Mouse (Mus musculus): ENCODE results near the gene Pick1. TPM values are rescaled to one million over a fixed set of nuclear protein-coding genes. Genes with fewer than 3 reads are reported as not detected.

The Pick1 gene
- polyA plus RNA-seq (2012; ENCODE audit: insufficient read depth, low replicate concordance), result 9.5 and 16.0 TPM in 2 replicates

GRCm38 (mm10) chr15:79229058-79229821, at the start of gene Pick1, which contains the start of gene Gm49486:
TSS of gene Pick1 (plus strand) at chr15:79229173.
TSS of gene Gm49486 (plus strand) at chr15:79229391.
- Histone ChIP-seq H3K4me3 (replicated peaks) (peak within 1 kb of the TSS; percentile 97), H3K4me1 (peaks cover 33% of the 10 kb centered on the region), H3K9me3 (0 out of 2 replicates have a peak, but pooled peaks cover 2% of the 10 kb centered on the region), H3K36me3 (replicated peaks; ENCODE audit: low read length) (peaks cover 26% of the 10 kb centered on the region), H3K27me3 (replicated peaks) (peaks cover 3% of the 10 kb centered on the region)
- TF ChIP-seq FLI1 (IDR thresholded peaks at IDR 0.05; ENCODE audit: low read length), result peak; percentile 80; the same call in 1 of the 2 replicates
- no peak for TF ChIP-seq GATA1 (IDR thresholded peaks at IDR 0.05; ENCODE audit: borderline replicate concordance, low read length)

- no peak for TF ChIP-seq FLI1 (IDR thresholded peaks at IDR 0.05; ENCODE audit: low read length)
- no peak for TF ChIP-seq GATA1 (IDR thresholded peaks at IDR 0.05; ENCODE audit: borderline replicate concordance, low read length)
- H3K9me3 ChIP-seq, result 0 out of 2 replicates have a peak, but pooled peaks cover 3% of the 10 kb centered on the region
- H3K4me3 ChIP-seq (replicated peaks), result no peak overlapping the region
- no peaks in the 10 kb centered on the region for H3K36me3 ChIP-seq (replicated peaks; ENCODE audit: low read length)
- no peaks in the 10 kb centered on the region for H3K4me1 ChIP-seq
- H3K27me3 ChIP-seq (replicated peaks), result peaks cover 47% of the 10 kb centered on the region
Measured at GRCm38 (mm10) chr15:79185213-79185612, 43.8 kb upstream of the Pick1 start.

- no peaks in the 10 kb centered on the region for H3K4me1 ChIP-seq
- H3K27me3 ChIP-seq (replicated peaks), result peaks cover 35% of the 10 kb centered on the region
- peaks cover 18% of the 10 kb centered on the region for H3K9me3 ChIP-seq
- no peaks in the 10 kb centered on the region for H3K36me3 ChIP-seq (replicated peaks; ENCODE audit: low read length)
- H3K4me3 ChIP-seq (replicated peaks), result no peak overlapping the region
- TF ChIP-seq FLI1 (IDR thresholded peaks at IDR 0.05; ENCODE audit: low read length) (no peak), GATA1 (IDR thresholded peaks at IDR 0.05; ENCODE audit: borderline replicate concordance, low read length) (no peak)
Measured at GRCm38 (mm10) chr15:79187819-79188218, 41.2 kb upstream of the Pick1 start.

- Histone ChIP-seq H3K27me3 (replicated peaks) (peaks cover 44% of the 10 kb centered on the region), H3K36me3 (replicated peaks; ENCODE audit: low read length) (no peaks in the 10 kb centered on the region), H3K4me1 (peaks cover 11% of the 10 kb centered on the region; the same call in 1 of the 2 replicates), H3K4me3 (replicated peaks) (no peak overlapping the region), H3K9me3 (peaks cover 18% of the 10 kb centered on the region)
- no peak for TF ChIP-seq FLI1 (IDR thresholded peaks at IDR 0.05; ENCODE audit: low read length)
- TF ChIP-seq GATA1 (IDR thresholded peaks at IDR 0.05; ENCODE audit: borderline replicate concordance, low read length), result no peak
Measured at GRCm38 (mm10) chr15:79191426-79191825, 37.5 kb upstream of the Pick1 start.

GRCm38 (mm10) chr15:79192450-79192849, 36.5 kb upstream of the Pick1 start:
- Histone ChIP-seq H3K9me3 (peaks cover 18% of the 10 kb centered on the region), H3K36me3 (replicated peaks; ENCODE audit: low read length) (no peaks in the 10 kb centered on the region), H3K4me1 (peaks cover 11% of the 10 kb centered on the region; the same call in 1 of the 2 replicates), H3K27me3 (replicated peaks) (peaks cover 48% of the 10 kb centered on the region), H3K4me3 (replicated peaks) (no peak overlapping the region)
- TF ChIP-seq GATA1 (IDR thresholded peaks at IDR 0.05; ENCODE audit: borderline replicate concordance, low read length) (no peak), FLI1 (IDR thresholded peaks at IDR 0.05; ENCODE audit: low read length) (no peak)

- H3K9me3 ChIP-seq, result peaks cover 18% of the 10 kb centered on the region
- H3K36me3 ChIP-seq (replicated peaks; ENCODE audit: low read length), result no peaks in the 10 kb centered on the region
- H3K4me3 ChIP-seq (replicated peaks), result no peak overlapping the region
- H3K27me3 ChIP-seq (replicated peaks), result peaks cover 50% of the 10 kb centered on the region
- peaks cover 11% of the 10 kb centered on the region; the same call in 1 of the 2 replicates for H3K4me1 ChIP-seq
- no peak for TF ChIP-seq GATA1 (IDR thresholded peaks at IDR 0.05; ENCODE audit: borderline replicate concordance, low read length)
- no peak for TF ChIP-seq FLI1 (IDR thresholded peaks at IDR 0.05; ENCODE audit: low read length)
Measured at GRCm38 (mm10) chr15:79192885-79193845, 35.8 kb upstream of the Pick1 start.

- Histone ChIP-seq H3K27me3 (replicated peaks) (peaks cover 58% of the 10 kb centered on the region), H3K9me3 (peaks cover 15% of the 10 kb centered on the region), H3K36me3 (replicated peaks; ENCODE audit: low read length) (no peaks in the 10 kb centered on the region), H3K4me1 (peaks cover 17% of the 10 kb centered on the region), H3K4me3 (replicated peaks) (no peak overlapping the region)
- TF ChIP-seq FLI1 (IDR thresholded peaks at IDR 0.05; ENCODE audit: low read length) (no peak), GATA1 (IDR thresholded peaks at IDR 0.05; ENCODE audit: borderline replicate concordance, low read length) (no peak)
Measured at GRCm38 (mm10) chr15:79194048-79194447, 34.9 kb upstream of the Pick1 start.

GRCm38 (mm10) chr15:79194946-79195345, 34.0 kb upstream of the Pick1 start:
- TF ChIP-seq GATA1 (IDR thresholded peaks at IDR 0.05; ENCODE audit: borderline replicate concordance, low read length) (no peak), FLI1 (IDR thresholded peaks at IDR 0.05; ENCODE audit: low read length) (no peak)
- Histone ChIP-seq H3K4me3 (replicated peaks) (no peak overlapping the region), H3K9me3 (peaks cover 15% of the 10 kb centered on the region), H3K27me3 (replicated peaks) (peaks cover 63% of the 10 kb centered on the region), H3K36me3 (replicated peaks; ENCODE audit: low read length) (no peaks in the 10 kb centered on the region), H3K4me1 (peaks cover 19% of the 10 kb centered on the region)

GRCm38 (mm10) chr15:79195492-79195891, 33.5 kb upstream of the Pick1 start:
- H3K27me3 ChIP-seq (replicated peaks), result peaks cover 63% of the 10 kb centered on the region
- no peak for TF ChIP-seq GATA1 (IDR thresholded peaks at IDR 0.05; ENCODE audit: borderline replicate concordance, low read length)
- no peak overlapping the region for H3K4me3 ChIP-seq (replicated peaks)
- H3K36me3 ChIP-seq (replicated peaks; ENCODE audit: low read length), result no peaks in the 10 kb centered on the region
- H3K4me1 ChIP-seq, result peaks cover 19% of the 10 kb centered on the region
- H3K9me3 ChIP-seq, result peaks cover 14% of the 10 kb centered on the region

All from megakaryocyte, embryonic 14.5 days (primary cell).